Mouse (Mus musculus) erythroblast, embryonic 14.5 days (primary cell): ENCODE measurements around the gene 4933427D14Rik.

ENCODE experiments used
- GATA1 ChIP-seq: IDR thresholded peaks from 2 replicates; pipeline ENCODE4 v1.6.1; 2012; ENCODE audit warnings: low read length, inconsistent platforms, mixed read lengths
- TAL1 ChIP-seq: IDR thresholded peaks from 3 replicates; pipeline ENCODE4 v1.6.1; 2012; ENCODE audit warnings: low read length, inconsistent platforms, mixed read lengths

GRCm38 (mm10) chr11:72203440-72203839, 3.8 kb downstream of the 4933427D14Rik start:
- TF ChIP-seq GATA1 (no peak), TAL1 (no peak)
